Mouse (Mus musculus): Measurements from ENCODE around the gene Mettl24.

DNA sequence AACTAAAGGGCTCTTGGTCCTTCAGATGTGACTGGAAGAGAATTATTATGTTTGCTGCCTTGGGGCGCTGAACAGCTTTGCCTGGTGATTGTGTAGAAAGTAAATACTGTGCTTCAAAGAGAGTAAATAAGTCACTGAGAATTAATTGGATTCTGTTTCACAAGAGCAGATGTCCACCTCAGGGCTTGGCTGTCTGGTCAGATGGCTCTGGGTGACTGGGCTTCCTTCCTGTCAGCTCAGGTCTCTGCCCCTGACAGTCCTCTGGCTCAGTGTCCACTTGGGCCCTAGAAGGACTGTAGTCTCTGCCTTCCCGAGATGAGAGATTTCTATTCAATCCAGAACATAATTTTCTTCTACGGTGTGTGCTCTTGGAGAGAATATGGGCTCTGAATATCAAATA, 70.0 kb downstream of the Mettl24 start:
- TF ChIP-seq POLR2A (IDR thresholded peaks at IDR 0.05; ENCODE audit: insufficient read depth, low read depth, low read length), result no peak
- TF ChIP-seq CTCF (IDR thresholded peaks at IDR 0.05; ENCODE audit: insufficient read depth, low read depth, low read length), result no peak

Measured in olfactory bulb, adult 2 months (tissue).